Mouse (Mus musculus): Measurements from ENCODE around the gene Ubqln4.

DNA sequence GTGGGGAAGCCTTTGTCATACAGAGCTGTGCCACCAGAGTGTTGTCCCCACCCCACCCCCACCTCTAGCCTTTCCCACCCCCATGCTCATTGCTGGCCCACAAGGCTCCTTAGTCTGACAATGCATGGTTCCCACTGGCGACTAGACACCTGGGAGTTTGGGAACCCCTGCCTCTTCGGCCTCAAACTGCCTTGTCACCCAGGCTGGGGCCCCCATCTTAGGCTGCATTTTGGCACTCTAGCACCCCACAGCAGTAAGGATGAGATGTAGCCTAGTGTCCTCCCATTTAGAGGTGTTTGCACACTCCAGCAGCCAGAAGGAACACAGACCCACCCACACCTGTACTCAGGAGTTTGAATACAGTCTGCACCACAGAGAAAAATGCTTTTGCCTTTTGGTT lies 20.3 kb downstream of the Ubqln4 start:
- TF ChIP-seq POLR2A (IDR thresholded peaks at IDR 0.05; ENCODE audit: control insufficient read depth in 1 of 2, insufficient read depth in 1 of 2, low read depth in 1 of 2, low read length in 2 of 2, poor library complexity in 1 of 2) (no peak), NELFE (IDR thresholded peaks at IDR 0.05; ENCODE audit: low read depth, low read length) (no peak), RCOR1 (IDR thresholded peaks at IDR 0.05; ENCODE audit: low read depth, low read length) (no peak), ZMIZ1 (IDR thresholded peaks at IDR 0.05; ENCODE audit: low read depth, low read length) (no peak), SIN3A (IDR thresholded peaks at IDR 0.05; ENCODE audit: low read length) (no peak), JUND (IDR thresholded peaks at IDR 0.05; ENCODE audit: low read depth, low read length) (no peak), CTCF (IDR thresholded peaks at IDR 0.05 in 2 of 3, conservative IDR thresholded peaks at IDR 0.05 in 1 of 3; ENCODE audit: control insufficient read depth in 1 of 3, insufficient read depth in 1 of 3, low read depth in 2 of 3, low read length in 3 of 3, poor library complexity in 1 of 3, severe bottlenecking in 1 of 3) (no peak), EP300 (IDR thresholded peaks at IDR 0.05; ENCODE audit: low read depth in 1 of 2, low read length in 2 of 2) (no peak), TBP (IDR thresholded peaks at IDR 0.05; ENCODE audit: low read depth, low read length) (no peak), UBTF (IDR thresholded peaks at IDR 0.05; ENCODE audit: borderline replicate concordance, insufficient read depth, low read depth, low read length) (no peak), USF2 (IDR thresholded peaks at IDR 0.05; ENCODE audit: borderline replicate concordance in 1 of 2, insufficient read depth in 1 of 2, low read depth in 1 of 2, low read length in 2 of 2) (no peak), USF1 (IDR thresholded peaks at IDR 0.05; ENCODE audit: low read depth, low read length) (no peak), TAL1 (IDR thresholded peaks at IDR 0.05; ENCODE audit: low read length) (no peak)

Measured in MEL (cell line).